Mouse (Mus musculus) liver, embryonic 11.5 days (tissue): ENCODE measurements around the gene Clec1b. TPM values are rescaled to one million over a fixed set of nuclear protein-coding genes. Genes with fewer than 3 reads are reported as not detected.

ENCODE experiments used
- ATAC-seq: fragments of 200-750 bp; cut with Nextera tagmentation; replicated peaks from 2 replicates; pipeline ENCODE4 v1.8.0; 2017; ENCODE audit warnings: moderate number of reproducible peaks, mild to moderate bottlenecking, moderate TSS enrichment, moderate library complexity; ENCODE audit not compliant: low FRiP score
- DNase-seq: peaks from one replicate; pipeline ENCODE4 v3.0.0-alpha.2; 2017; ENCODE audit warnings: low spot score
- H3K27ac ChIP-seq: fragments of 300-500 bp; sonication (generic); 2 replicates; pipeline ENCODE4 v1.5.1; 2014; ENCODE audit warnings: mild to moderate bottlenecking, low read depth, low read length, control low read depth
- H3K27me3 ChIP-seq: fragments of 300-500 bp; sonication (generic); replicated peaks from 2 replicates; pipeline ENCODE4 v1.6.1; 2014; ENCODE audit warnings: low read length, mixed read lengths; ENCODE audit not compliant: control insufficient read depth, insufficient read depth
- H3K36me3 ChIP-seq: fragments of 300-500 bp; sonication (generic); 2 replicates; pipeline ENCODE4 v1.6.1; 2014; ENCODE audit warnings: mild to moderate bottlenecking, low read length, moderate library complexity, mixed read lengths; ENCODE audit not compliant: control insufficient read depth, insufficient read depth
- H3K4me1 ChIP-seq: fragments of 300-500 bp; sonication (generic); replicated peaks from 2 replicates; pipeline ENCODE4 v1.6.1; 2014; ENCODE audit warnings: low read length, mixed read lengths; ENCODE audit not compliant: control insufficient read depth, insufficient read depth
- H3K4me2 ChIP-seq: fragments of 300-500 bp; sonication (generic); 2 replicates; pipeline ENCODE4 v1.6.1; 2014; ENCODE audit warnings: mild to moderate bottlenecking, control low read depth, moderate library complexity
- H3K4me3 ChIP-seq: fragments of 300-500 bp; sonication (generic); 2 replicates; pipeline ENCODE4 v1.5.1; 2014; ENCODE audit warnings: low read depth, low read length, control low read depth
- H3K9ac ChIP-seq: fragments of 300-500 bp; sonication (generic); 2 replicates; pipeline ENCODE4 v1.6.1; 2014; ENCODE audit warnings: low read depth, low read length, control low read depth
- H3K9me3 ChIP-seq: fragments of 300-500 bp; sonication (generic); 2 replicates; pipeline ENCODE4 v1.6.1; 2016; ENCODE audit warnings: low read length, inconsistent platforms, mixed read lengths; ENCODE audit not compliant: control insufficient read depth
- WGBS: fragments of 180-500 bp; shearing (Covaris S2); extraction: QIAGEN DNeasy Blood & Tissue Kit; methylation state at CpG from one replicate; pipeline ENCODE4 v1.1.7; 2014; 5-methylcytosine and 5-hydroxymethylcytosine counted together
- polyA plus RNA-seq: library from polyadenylated mRNA; unstranded; fragments of >200 nt; fragmentation: Nextera tagmentation; extraction: Ambion mirVana; gene quantifications from 2 replicates; pipeline ENCODE4 v1.2.1, GENCODE M21; 2014

The Clec1b gene
- polyA plus RNA-seq, 1 experiment from 2014 or later: 39.8 TPM

DNA sequence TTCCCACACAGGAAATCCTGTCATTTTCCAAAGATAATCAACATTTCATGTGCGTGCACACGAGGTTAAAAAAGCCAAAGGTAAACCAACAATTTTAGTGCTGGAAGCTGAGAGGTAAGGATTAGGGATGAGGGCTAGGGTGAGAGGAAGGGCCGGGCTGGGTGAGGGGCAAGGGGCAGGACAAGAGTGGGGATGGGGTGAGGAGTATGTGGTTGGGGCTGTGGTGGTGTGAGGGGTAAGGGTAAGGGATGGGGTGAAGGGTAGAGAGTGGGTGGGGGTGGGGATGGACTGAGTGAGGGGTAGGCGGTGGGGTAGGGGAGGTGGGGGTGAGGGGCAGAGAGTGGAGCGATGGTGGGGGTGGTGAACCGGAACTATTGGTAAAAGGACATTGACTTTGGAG lies 3.4 kb upstream of the Clec1b start:
- Histone ChIP-seq H3K27me3 (no peaks in the 10 kb centered on the region), H3K4me2 (no peak overlapping the region), H3K27ac (no peak overlapping the region), H3K4me1 (no peaks in the 10 kb centered on the region), H3K9ac (no peak overlapping the region), H3K4me3 (no peak overlapping the region), H3K36me3 (no peaks in the 10 kb centered on the region), H3K9me3 (no peaks in the 10 kb centered on the region)
- ATAC-seq: no peak
- no peak for DNase-seq
- WGBS: 54% methylated on average over 6 of the region's 6 CpGs

DNA sequence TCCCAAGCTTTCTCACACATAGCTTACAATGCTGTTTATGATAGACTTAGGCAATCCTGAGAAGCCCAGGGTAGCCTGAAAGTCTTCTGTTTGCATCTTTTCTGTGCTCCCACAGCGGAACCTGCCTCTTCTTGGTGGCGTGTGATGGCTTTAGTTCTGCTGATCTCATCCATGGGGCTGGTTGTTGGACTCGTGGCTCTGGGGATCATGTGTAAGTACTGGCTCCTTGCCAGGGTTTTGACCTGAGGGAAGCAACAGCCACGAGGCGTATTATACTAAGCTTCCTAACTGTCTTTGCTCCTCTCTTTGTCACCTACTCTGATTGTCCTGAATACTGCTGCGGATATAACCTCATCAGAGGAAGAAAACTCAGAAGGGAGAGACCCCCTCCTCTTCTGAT lies 2.8 kb downstream of the Clec1b start:
- Histone ChIP-seq H3K27ac (no peak overlapping the region), H3K9ac (no peak overlapping the region), H3K4me2 (no peak overlapping the region), H3K9me3 (no peaks in the 10 kb centered on the region), H3K27me3 (no peaks in the 10 kb centered on the region), H3K4me1 (no peaks in the 10 kb centered on the region), H3K36me3 (no peaks in the 10 kb centered on the region), H3K4me3 (no peak overlapping the region)
- DNase-seq (no peak), ATAC-seq (no peak)
- WGBS: 65% methylated on average over 6 of the region's 6 CpGs

DNA sequence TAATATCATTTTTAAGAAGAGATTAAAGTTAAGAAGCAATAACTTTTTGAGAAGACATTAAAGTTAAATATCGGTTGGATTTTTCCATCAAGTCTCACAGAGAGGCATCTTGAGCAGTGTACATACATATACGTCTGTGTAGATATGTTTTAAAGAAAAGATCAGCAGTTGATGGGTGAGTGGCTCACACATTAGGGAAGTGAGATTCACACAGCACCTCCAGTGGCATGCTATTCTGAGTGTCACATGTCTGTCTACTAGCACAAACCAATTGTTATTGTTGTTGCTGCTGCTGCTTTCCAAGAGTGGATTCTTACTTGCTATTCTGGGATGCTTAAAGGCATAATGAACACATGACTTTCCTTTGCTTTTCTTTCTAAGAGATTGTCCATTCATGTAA lies 5.3 kb downstream of the Clec1b start:
- 86% methylated on average over 2 of the region's 2 CpGs for WGBS
- Histone ChIP-seq H3K4me1 (no peaks in the 10 kb centered on the region), H3K9ac (no peak overlapping the region), H3K9me3 (no peaks in the 10 kb centered on the region), H3K4me3 (no peak overlapping the region), H3K27me3 (no peaks in the 10 kb centered on the region), H3K27ac (no peak overlapping the region), H3K4me2 (no peak overlapping the region), H3K36me3 (no peaks in the 10 kb centered on the region)
- ATAC-seq (no peak), DNase-seq (no peak)

DNA sequence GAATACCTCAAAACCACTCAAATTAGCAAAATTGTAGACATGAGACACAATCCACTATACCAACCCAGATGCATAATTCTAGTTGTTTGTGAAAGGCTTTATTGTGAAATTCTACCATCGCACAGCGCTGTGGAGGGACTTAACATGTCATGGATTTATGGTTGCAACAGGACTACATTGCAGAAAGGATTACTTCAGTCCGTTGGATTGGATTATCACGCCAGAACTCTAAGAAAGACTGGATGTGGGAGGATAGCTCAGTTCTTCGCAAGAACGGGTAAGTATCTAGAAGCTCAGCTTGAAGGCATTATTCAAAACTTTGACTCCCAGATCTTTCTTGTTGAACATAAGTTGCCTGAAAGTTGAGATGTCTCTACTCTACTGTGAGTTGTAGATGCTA lies 6.3 kb downstream of the Clec1b start:
- H3K36me3 ChIP-seq: no peaks in the 10 kb centered on the region
- WGBS: 85% methylated on average over 6 of the region's 6 CpGs
- H3K27me3 ChIP-seq: no peaks in the 10 kb centered on the region
- ATAC-seq (no peak), DNase-seq (no peak)
- H3K9ac ChIP-seq: no peak overlapping the region
- H3K4me1 ChIP-seq: no peaks in the 10 kb centered on the region
- no peak overlapping the region for H3K4me2 ChIP-seq
- no peak overlapping the region for H3K4me3 ChIP-seq
- no peak overlapping the region for H3K27ac ChIP-seq
- H3K9me3 ChIP-seq: no peaks in the 10 kb centered on the region

DNA sequence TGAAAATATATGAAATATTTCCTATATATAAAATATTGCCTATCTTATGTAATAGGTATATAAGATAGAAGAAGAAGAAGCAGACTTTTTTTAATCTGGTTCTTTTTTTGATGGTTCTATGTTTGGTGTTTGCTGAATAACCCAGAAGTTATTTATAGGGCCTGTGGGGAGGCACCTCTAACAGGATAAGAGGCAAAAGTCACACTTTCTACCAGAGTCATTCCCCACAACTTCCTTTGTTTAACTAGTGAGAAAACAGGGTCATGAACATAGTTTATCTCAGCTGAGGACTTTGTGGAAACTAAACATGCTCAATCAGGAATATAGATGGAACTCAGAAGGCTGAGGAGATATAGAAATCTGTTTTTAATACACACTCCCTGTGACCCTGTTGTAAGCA lies 8.9 kb downstream of the Clec1b start:
- Histone ChIP-seq H3K36me3 (no peaks in the 10 kb centered on the region), H3K9me3 (no peaks in the 10 kb centered on the region), H3K27me3 (no peaks in the 10 kb centered on the region), H3K4me3 (no peak overlapping the region), H3K4me1 (no peaks in the 10 kb centered on the region), H3K4me2 (no peak overlapping the region), H3K9ac (no peak overlapping the region), H3K27ac (no peak overlapping the region)
- ATAC-seq (no peak), DNase-seq (no peak)

DNA sequence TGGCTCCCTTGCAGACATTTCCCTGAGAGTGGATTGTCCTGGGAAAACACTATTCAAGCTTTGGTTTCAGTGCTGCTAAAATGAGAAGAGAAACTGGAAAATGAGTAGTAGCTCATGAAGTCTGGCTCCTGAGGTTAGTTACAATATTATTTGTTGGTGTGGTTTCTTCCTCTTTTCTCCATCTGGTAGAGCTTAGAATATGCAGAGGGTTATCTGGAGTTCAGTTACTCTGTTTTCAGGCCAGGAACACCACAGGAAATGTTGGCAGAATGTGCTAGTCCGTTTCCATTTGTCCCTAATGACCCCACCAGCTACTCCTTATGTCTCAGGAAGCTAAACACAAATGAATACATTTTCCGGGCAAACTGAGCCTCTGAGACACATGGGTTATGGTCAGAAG lies 10.2 kb downstream of the Clec1b start:
- ATAC-seq (peak; percentile 37; the same call in 1 of the 2 replicates), DNase-seq (no peak)
- Histone ChIP-seq H3K27ac (no peak overlapping the region; the same call in 1 of the 2 replicates), H3K9ac (no peak overlapping the region), H3K27me3 (no peaks in the 10 kb centered on the region), H3K4me2 (no peak overlapping the region), H3K4me3 (no peak overlapping the region), H3K9me3 (no peaks in the 10 kb centered on the region), H3K4me1 (no peaks in the 10 kb centered on the region), H3K36me3 (no peaks in the 10 kb centered on the region)
- WGBS: 28% methylated on average over 2 of the region's 2 CpGs

DNA sequence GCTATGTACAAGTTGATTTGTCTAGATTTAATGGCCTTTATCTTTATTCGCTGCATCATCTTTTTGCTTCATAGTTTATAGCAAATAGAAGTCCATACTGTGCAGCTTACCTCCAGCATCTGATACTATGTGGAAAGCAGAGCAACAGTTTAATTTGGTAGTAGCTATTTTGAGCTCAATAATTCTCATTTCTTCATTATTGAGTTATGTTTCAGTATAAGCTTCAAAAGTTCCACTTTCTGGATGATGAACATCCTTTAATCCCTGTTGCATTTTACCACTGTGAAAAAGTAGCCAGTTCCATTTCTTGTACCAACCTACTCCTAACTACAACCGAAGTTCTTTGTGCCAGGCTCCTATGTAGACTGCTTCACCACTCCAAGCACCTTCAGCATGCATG lies 11.5 kb downstream of the Clec1b start, which contains the start of gene Clec9a:
TSS of gene Clec9a (plus strand) at position 301 of the 400 bp plus-strand sequence.
- 80% methylated on average over 2 of the region's 2 CpGs for WGBS

DNA sequence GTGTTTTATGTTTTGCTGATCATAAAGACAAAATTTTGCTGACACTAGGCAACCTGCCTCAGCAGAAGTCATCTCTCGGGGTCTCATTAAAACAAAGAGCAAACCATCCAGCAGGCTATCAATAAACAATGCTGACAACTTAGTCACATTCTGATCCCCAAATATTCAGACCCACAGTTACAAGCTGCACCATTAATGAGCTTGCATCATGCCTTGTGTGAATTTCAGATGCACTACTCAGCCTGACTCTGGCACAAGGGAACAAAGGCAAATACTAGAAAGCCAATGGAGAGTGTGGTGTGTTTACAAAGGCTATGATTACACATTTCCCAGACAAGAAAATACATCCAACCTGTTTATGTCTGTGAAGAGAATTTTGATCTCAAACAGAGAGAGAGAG lies 17.1 kb downstream of the Clec1b start:
- DNase-seq: no peak
- Histone ChIP-seq H3K36me3 (no peaks in the 10 kb centered on the region), H3K9me3 (no peaks in the 10 kb centered on the region), H3K4me3 (no peak overlapping the region), H3K4me1 (no peaks in the 10 kb centered on the region), H3K4me2 (no peak overlapping the region), H3K9ac (no peak overlapping the region), H3K27ac (no peak overlapping the region), H3K27me3 (no peaks in the 10 kb centered on the region)
- 95% methylated on average over 1 of the region's 1 CpGs for WGBS
- ATAC-seq: no peak

More for the DNA sequence above, 11.5 kb downstream of the Clec1b start, which contains the start of gene Clec9a:
- DNase-seq (no peak), ATAC-seq (no peak)
- Histone ChIP-seq H3K4me2 (no peak within 1 kb of the TSS), H3K9ac (no peak within 1 kb of the TSS), H3K4me1 (no peaks in the 10 kb centered on the region), H3K27me3 (no peaks in the 10 kb centered on the region), H3K27ac (no peak within 1 kb of the TSS), H3K36me3 (no peaks in the 10 kb centered on the region), H3K4me3 (no peak within 1 kb of the TSS), H3K9me3 (no peaks in the 10 kb centered on the region)

DNA sequence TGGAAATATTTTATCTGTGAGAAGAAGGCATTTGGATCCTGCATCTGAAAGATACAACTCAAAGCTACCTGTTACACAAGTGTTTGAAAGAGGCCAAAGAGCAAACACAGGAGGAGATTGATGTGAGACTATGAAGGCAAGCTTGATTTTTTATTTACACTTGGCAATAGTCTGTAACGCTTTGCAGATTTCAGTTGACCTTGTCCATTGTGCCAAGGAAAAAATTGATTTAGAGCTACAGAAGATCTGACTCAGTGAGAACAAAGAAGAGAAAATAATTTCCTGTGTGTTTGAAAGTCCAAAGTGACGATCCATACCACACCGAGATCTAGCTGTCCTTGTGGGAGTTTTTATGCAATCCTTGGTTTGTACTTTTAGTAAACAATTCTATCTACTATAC lies 25.2 kb downstream of the Clec1b start:
- WGBS: 72% methylated on average over 3 of the region's 3 CpGs
- Histone ChIP-seq H3K9me3 (no peaks in the 10 kb centered on the region), H3K27ac (no peak overlapping the region), H3K4me2 (no peak overlapping the region), H3K4me3 (no peak overlapping the region), H3K36me3 (no peaks in the 10 kb centered on the region), H3K27me3 (no peaks in the 10 kb centered on the region), H3K9ac (no peak overlapping the region), H3K4me1 (peaks cover 10% of the 10 kb centered on the region)
- ATAC-seq (no peak), DNase-seq (no peak)
